Mouse (Mus musculus): ENCODE results near the gene Il15ra. TPM values are rescaled to one million over a fixed set of nuclear protein-coding genes. Genes with fewer than 3 reads are reported as not detected.

Il15ra gene
- total RNA-seq, 2 experiments from 2014 or later: 17.6 to 29.5 TPM

- DNase-seq (ENCODE audit: low spot score): peak; percentile 27
Observed at GRCm38 (mm10) chr2:11706746-11707065, 1.6 kb downstream of the Il15ra start.

DNA sequence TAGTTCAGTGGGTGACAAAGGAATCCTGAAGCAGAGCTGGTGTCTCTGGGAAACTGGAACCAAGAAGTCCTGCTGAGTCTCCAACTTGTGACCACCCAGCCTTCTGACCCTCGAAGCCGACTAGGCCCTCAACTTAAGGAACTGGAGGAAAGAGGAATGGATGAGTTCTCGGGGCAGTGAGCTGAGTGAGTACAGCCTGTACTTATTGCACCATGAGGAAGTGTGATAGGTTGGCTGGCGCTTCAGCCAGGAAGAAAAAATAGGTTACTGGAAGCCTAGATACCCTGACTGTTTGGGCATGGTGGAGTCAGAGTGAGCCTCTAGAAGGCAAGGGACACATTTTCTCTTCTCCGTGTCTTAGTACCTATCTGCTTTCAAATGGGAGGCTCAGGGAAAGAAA is 3.4 kb downstream of the Il15ra start:
- DNase-seq (ENCODE audit: low spot score): peak; percentile 68

DNA sequence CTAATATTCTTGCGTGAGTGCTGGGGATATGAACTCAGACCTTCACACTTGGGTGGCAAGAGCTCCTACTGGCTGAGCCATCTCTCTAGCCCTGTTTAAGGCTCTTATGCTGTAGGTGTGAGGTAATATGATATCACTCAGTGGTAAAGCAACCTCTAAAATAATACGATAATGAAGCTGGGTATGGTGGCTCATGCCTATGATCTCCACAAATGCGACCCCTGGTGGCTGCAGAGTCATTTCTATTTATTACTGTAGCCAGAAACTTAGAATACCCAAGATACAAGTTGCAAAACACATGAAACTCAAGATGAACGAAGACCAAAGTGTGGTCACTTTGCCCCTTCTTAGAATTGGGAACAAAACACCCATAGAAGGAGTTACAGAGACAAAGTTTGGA is 5.0 kb downstream of the Il15ra start:
- peak; percentile 11 for DNase-seq (ENCODE audit: low spot score)

DNA sequence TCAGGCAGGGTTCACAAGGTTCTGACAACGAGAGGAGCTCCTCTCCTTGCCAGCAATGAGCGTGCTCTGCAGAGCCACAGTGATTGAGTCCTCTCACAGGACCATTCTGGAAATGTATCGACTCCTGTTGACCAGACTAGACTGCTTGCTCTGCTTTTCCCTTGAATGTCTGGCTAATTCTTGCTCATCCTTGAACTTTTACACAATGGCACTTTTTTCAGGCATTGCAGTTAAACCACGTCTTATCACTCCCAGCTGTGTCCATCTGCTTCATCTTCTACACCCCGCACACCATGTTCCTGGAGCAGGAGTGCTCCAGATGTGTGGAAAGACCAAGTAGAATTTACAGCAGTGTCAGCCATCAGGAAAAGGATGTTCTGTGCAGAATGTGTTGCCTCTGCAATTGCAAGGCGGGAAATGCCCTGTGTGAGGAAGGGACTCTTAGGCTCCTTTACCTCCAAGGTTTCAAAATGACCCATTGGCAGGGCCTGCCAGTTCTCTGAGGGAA is 7.4 kb downstream of the Il15ra start:
- DNase-seq (ENCODE audit: low spot score): no peak

- no peak for DNase-seq (ENCODE audit: low spot score)
Observed at GRCm38 (mm10) chr2:11713021-11713420, 7.9 kb downstream of the Il15ra start.

- no peak for DNase-seq (ENCODE audit: low spot score)
Observed at GRCm38 (mm10) chr2:11714535-11714934, 9.4 kb downstream of the Il15ra start.

GRCm38 (mm10) chr2:11718573-11718972 is 13.5 kb downstream of the Il15ra start:
- DNase-seq (ENCODE audit: low spot score): no peak

DNA sequence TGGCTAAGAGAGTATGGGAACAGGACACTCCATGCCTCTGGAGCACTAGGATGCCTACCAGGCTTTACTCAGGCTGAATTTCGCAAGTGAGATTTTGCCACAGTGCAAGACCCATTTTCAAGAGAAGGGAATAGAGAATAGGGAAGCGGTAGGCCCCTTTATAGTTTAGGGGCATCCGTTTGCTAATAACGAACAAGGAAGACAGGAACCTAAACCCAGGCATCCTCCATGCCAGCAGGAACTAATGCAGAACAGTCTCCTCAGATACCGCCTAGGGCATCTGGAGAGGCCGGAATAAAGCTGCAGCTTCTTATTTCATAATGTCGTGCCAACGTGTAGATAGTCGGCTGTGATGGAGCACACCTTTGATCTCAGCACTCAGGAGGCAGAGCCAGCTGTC is 17.5 kb downstream of the Il15ra start:
- no peak for DNase-seq (ENCODE audit: low spot score)

- DNase-seq (ENCODE audit: low spot score): no peak
Observed at GRCm38 (mm10) chr2:11727574-11727973, 22.5 kb downstream of the Il15ra start.

DNA sequence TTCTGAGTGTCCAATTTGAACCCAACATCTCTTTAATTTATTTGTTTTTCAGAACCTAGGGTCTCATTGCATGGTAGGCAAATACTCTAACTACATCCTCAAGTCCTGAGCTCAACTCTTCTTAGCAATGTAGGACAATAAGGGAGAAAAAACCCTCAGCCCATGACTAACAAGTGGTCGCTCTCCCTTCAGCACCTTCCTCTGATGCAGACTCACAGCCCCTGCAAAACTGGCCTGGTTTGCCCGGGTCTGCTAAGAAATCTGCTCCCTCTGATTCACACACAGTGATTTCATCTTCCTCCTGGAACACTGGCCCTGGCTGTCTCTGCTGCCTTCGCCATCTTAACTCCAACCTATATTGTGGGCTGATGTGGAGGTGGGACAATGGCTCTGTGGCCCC is 24.0 kb downstream of the Il15ra start:
- no peak for DNase-seq (ENCODE audit: low spot score)

DNA sequence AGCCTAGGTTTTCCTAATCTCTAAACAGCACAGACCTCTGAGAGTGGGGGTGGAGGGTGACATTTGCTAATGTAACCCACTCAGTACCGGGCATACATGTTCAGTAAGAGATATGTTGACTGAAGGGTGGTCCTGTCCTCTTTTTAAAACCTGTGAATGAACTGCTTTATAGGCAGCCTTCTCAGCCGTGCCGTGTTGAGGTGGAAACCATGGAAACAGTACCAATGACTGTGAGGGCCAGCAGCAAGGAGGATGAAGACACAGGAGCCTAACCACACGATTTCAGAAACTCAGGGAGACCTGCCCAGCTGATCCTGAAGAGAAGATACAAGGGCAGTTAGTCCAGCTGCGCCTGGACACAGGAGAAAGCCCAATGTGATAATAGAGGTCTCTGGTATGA is 27.9 kb downstream of the Il15ra start:
- no peak for DNase-seq (ENCODE audit: low spot score)

DNA sequence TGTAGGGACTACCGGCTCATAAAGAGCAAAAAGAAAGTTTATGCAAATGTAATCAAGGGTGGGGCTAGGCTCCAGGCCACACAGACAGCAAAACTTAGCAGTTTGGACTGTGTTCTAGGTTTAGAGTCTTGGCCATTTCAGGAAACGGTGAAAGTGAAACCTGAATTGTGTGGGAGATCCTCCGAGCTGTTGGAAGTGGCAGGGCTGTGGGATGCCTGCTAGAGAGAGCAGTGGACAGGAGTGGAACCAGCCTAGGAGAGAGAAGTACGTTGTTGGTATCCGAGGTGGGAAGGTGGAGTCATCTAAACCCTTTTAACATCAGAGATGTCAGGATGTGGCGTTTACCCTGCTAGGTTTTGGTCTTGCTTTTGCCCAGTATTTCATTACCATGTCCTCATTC is 30.8 kb downstream of the Il15ra start:
- DNase-seq (ENCODE audit: low spot score): no peak

GRCm38 (mm10) chr2:11738794-11739193 is 33.7 kb downstream of the Il15ra start:
- DNase-seq (ENCODE audit: low spot score): no peak

- no peak for DNase-seq (ENCODE audit: low spot score)
Observed at GRCm38 (mm10) chr2:11739516-11740051, 34.5 kb downstream of the Il15ra start.

- no peak for DNase-seq (ENCODE audit: low spot score)
Observed at GRCm38 (mm10) chr2:11762541-11762940, 57.5 kb downstream of the Il15ra start.

DNA sequence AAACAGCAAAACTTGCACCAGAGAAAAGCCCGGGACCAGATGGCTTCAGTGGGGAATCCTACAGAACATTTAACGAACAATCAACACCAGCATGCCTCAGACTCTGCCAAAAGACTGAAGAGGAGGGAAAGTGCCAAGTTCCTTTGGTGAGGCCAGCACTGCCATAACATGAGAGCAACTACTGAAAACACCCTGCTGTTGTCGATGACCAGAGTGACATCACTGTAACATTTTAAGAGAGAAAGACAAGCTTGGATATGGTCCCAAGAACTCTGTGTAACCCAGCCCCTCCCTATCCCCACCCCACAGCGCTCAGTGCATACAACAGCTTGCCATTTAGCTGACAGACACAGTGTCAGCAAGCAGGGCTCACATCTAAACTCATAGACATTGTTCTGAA is 60.6 kb downstream of the Il15ra start:
- peak; percentile 37 for DNase-seq (ENCODE audit: low spot score)

- DNase-seq (ENCODE audit: low spot score): no peak
Observed at GRCm38 (mm10) chr2:11766485-11767160, 61.5 kb downstream of the Il15ra start.

GRCm38 (mm10) chr2:11767161-11767545 is 62.1 kb downstream of the Il15ra start:
- peak; percentile 71 for DNase-seq (ENCODE audit: low spot score)

DNA sequence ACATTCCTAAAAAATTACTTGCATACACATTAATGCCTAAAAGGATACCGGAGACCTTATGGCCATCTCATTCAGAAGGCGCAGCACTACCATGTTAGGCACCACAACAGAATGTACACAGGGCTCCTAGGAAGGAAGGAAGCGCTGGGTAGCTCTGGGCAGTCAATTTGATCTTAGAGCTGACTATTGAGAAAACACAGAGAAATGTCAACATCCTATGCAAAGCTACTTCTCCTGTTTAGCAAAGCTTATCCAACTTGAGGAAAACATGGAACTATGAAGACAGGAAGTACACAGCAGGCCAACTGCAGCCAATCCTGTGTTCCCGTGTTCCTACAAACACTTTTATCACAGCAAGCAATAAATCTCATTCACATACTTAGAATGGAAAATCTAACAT is 66.6 kb downstream of the Il15ra start:
- DNase-seq (ENCODE audit: low spot score): no peak

- DNase-seq (ENCODE audit: low spot score): no peak
Observed at GRCm38 (mm10) chr2:11772401-11772800, 67.3 kb downstream of the Il15ra start.

- DNase-seq (ENCODE audit: low spot score): peak; percentile 48
Observed at GRCm38 (mm10) chr2:11774426-11774825, 69.3 kb downstream of the Il15ra start.

GRCm38 (mm10) chr2:11775121-11775520 is 70.0 kb downstream of the Il15ra start:
- no peak for DNase-seq (ENCODE audit: low spot score)

GRCm38 (mm10) chr2:11776415-11776814 is 71.3 kb downstream of the Il15ra start:
- no peak for DNase-seq (ENCODE audit: low spot score)
